12 mouse cellular contexts compared by ENCODE assay signal in genomic region chr5:123223051-123223410, GRCm38 (mm10). TPM values are rescaled to one million over a fixed set of nuclear protein-coding genes. Genes with fewer than 3 reads are reported as not detected.
A peak's percentile ranks its signal among the peaks of the same experiment; 100 is the strongest.
DNase-seq lines count a peak whose midpoint lies in the region; ATAC-seq lines count a peak whose summit lies in the region.
"Had no signal": no experiment of that assay in that cellular context is flagged by ENCODE, and none has a peak within 500 bp of the region (broad histone marks: within the 10 kb centered on the region; RNA-seq: fewer than 3 reads in every experiment).

No protein-coding gene starts in this region.

- H3K36me3 ChIP-seq in kidney, embryonic 16.5 days (ENCODE audit: insufficient read depth, low read length), result no peaks in the 10 kb centered on the region
- H3K36me3 ChIP-seq: hindbrain, embryonic 15.5 days had no signal

- H3K27ac ChIP-seq in kidney, embryonic 16.5 days (ENCODE audit: low read length), result no peak overlapping the region
- H3K27ac ChIP-seq: hindbrain, embryonic 15.5 days; macrophage had no signal

- 47% methylated on average over 4 of the region's 4 CpGs for WGBS in kidney, embryonic 16.5 days

- ATAC-seq in kidney, embryonic 16.5 days (ENCODE audit: low FRiP score, low TSS enrichment), result no peak
- ATAC-seq in common myeloid progenitor, adult 5-6 weeks (replicated peaks; ENCODE audit: low read depth, poor library complexity, severe bottlenecking), result peak; percentile 50; the same call in 1 of the 2 replicates
- peak; percentile 64 for ATAC-seq in megakaryocyte, adult 5-6 weeks (ENCODE audit: poor library complexity, severe bottlenecking)

- H3K9ac ChIP-seq in kidney, embryonic 16.5 days (replicated peaks; ENCODE audit: low read length), result no peak overlapping the region
- H3K9ac ChIP-seq: hindbrain, embryonic 15.5 days had no signal

- H3K4me3 ChIP-seq in kidney, embryonic 16.5 days (ENCODE audit: low read length), result no peak overlapping the region
- H3K4me3 ChIP-seq: hindbrain, embryonic 15.5 days had no signal

- intact Hi-C loops in gastrocnemius, postnatal 36 days (cut with DNase I), result no loop called here

- 0 out of 2 replicates have a peak, but pooled peaks cover 4% of the 10 kb centered on the region for H3K9me3 ChIP-seq in kidney, embryonic 16.5 days (ENCODE audit: low read length)
- H3K9me3 ChIP-seq: hindbrain, embryonic 15.5 days had no signal

- no peak overlapping the region for H3K4me2 ChIP-seq in kidney, embryonic 16.5 days (replicated peaks; ENCODE audit: low read depth, low read length)
- H3K4me2 ChIP-seq: hindbrain, embryonic 15.5 days had no signal

- no peaks in the 10 kb centered on the region for H3K27me3 ChIP-seq in kidney, embryonic 16.5 days (ENCODE audit: insufficient read depth, low read length)
- H3K27me3 ChIP-seq: hindbrain, embryonic 15.5 days had no signal

- no peaks in the 10 kb centered on the region for H3K4me1 ChIP-seq in kidney, embryonic 16.5 days (ENCODE audit: insufficient read depth, low read length)
- H3K4me1 ChIP-seq: hindbrain, embryonic 15.5 days had no signal

- peak; percentile 71 to 84 for DNase-seq in kidney, adult 8-10 months
- peak; percentile 67 for DNase-seq in kidney, postnatal 14 days
- DNase-seq in lung, postnatal 14 days, result no peak
- no peak for DNase-seq in gastrocnemius, postnatal 36 days
- DNase-seq: thymus, adult 18-20 months had no signal

RNA-seq across cellular contexts. Expression of gene Wdr66, which starts 28.9 kb away (rescaled TPM):
- 1.5 and 1.7 TPM in 2 replicates for polyA plus RNA-seq in kidney, embryonic 16.5 days (2015; fragmentation: Nextera tagmentation; extraction: Ambion mirVana)
- not detected in 2 replicates for total RNA-seq in common myeloid progenitor, adult 5-6 weeks (2017)
- total RNA-seq in megakaryocyte, adult 5-6 weeks (2015), result 0.29 TPM in 1 of 2 replicates, not detected in the other
- not detected in 2 replicates for total RNA-seq in megakaryocyte, adult 5-6 weeks (2017)
- total RNA-seq in gastrocnemius, postnatal 36 days (2021), result 1 to 10 TPM in 1 of 2 experiments, under 1 TPM in 1; 0.87 to 2.2 TPM

RNA-seq across cellular contexts. Expression of gene Hpd, which starts 40.5 kb away (rescaled TPM):
- polyA plus RNA-seq in kidney, embryonic 16.5 days (2015; fragmentation: Nextera tagmentation; extraction: Ambion mirVana), result 0.23 and 0.29 TPM in 2 replicates
- not detected in 2 replicates for total RNA-seq in common myeloid progenitor, adult 5-6 weeks (2017)
- total RNA-seq in megakaryocyte, adult 5-6 weeks (2015), result not detected in 2 replicates
- not detected in 2 replicates for total RNA-seq in megakaryocyte, adult 5-6 weeks (2017)
- under 1 TPM in 1 of 2 experiments, not detected in 1; 0.79 TPM for total RNA-seq in gastrocnemius, postnatal 36 days (2021)
- total RNA-seq: layer of hippocampus, postnatal 14 days had no signal
- polyA plus RNA-seq: hindbrain, embryonic 15.5 days; limb, embryonic 11.5 days; macrophage had no signal

RNA-seq across cellular contexts. Expression of gene Psmd9, which starts 53.8 kb away (rescaled TPM):
- 86.9 and 87.9 TPM in 2 replicates for polyA plus RNA-seq in kidney, embryonic 16.5 days (2015; fragmentation: Nextera tagmentation; extraction: Ambion mirVana)
- 27.1 and 44.4 TPM in 2 replicates for total RNA-seq in common myeloid progenitor, adult 5-6 weeks (2017)
- total RNA-seq in megakaryocyte, adult 5-6 weeks (2015), result 14.0 and 24.6 TPM in 2 replicates
- total RNA-seq in megakaryocyte, adult 5-6 weeks (2017), result 9.6 and 20.4 TPM in 2 replicates
- 10 to 100 TPM; 13.0 to 15.7 TPM for total RNA-seq in gastrocnemius, postnatal 36 days (2021)

Comparison
In these comparisons a context has a peak if more than half of its experiments do, and no peak if none do; other contexts are left out.
1. DNase-seq: peak in kidney, adult 8-10 months (2 of 2) and kidney, postnatal 14 days (single experiment); none in lung, postnatal 14 days (single experiment) and gastrocnemius, postnatal 36 days (0 of 2).